Mouse (Mus musculus) MEL (cell line): ENCODE data around the gene Gck. TPM values are rescaled to one million over a fixed set of nuclear protein-coding genes. Genes with fewer than 3 reads are reported as not detected.

Source experiments
- DNase-seq: peaks from one replicate; pipeline ENCODE4 v3.0.0; 2011; ENCODE audit warnings: low read depth, low spot score
- H3K27ac ChIP-seq: 2 replicates; pipeline ENCODE4 v1.5.1; 2012; ENCODE audit warnings: low read depth, mild to moderate bottlenecking, control low read depth, low read length, moderate library complexity; ENCODE audit not compliant: control insufficient read depth
- H3K27me3 ChIP-seq, 2 experiments: fragments of 150-350 bp in 1 of 2; sonication (generic) in 1 of 2; 2 replicates each; pipeline ENCODE4 v1.6.1; 2012; ENCODE audit warnings: low read length in 2 of 2, mild to moderate bottlenecking in 2 of 2, improper control_type of control experiment in 1 of 2, moderate library complexity in 1 of 2; ENCODE audit not compliant: insufficient read depth in 2 of 2, control insufficient read depth in 1 of 2
- H3K36me3 ChIP-seq, 2 experiments: 2 replicates each; pipeline ENCODE4 v1.6.1; 2012 to 2014; ENCODE audit warnings: low read length in 2 of 2, improper control_type of control experiment in 1 of 2, inconsistent platforms in 1 of 2, mild to moderate bottlenecking in 1 of 2; ENCODE audit not compliant: insufficient read depth in 2 of 2, control insufficient read depth in 1 of 2
- H3K4me1 ChIP-seq, 2 experiments: fragments of 150-350 bp in 1 of 2; sonication (generic) in 1 of 2; 2 replicates each; pipeline ENCODE4 v1.6.1; 2012; ENCODE audit warnings: low read length in 2 of 2, improper control_type of control experiment in 1 of 2, mild to moderate bottlenecking in 1 of 2; ENCODE audit not compliant: insufficient read depth in 2 of 2, control insufficient read depth in 1 of 2
- H3K4me3 ChIP-seq, 2 experiments: fragments of 150-350 bp in 1 of 2; sonication (generic) in 1 of 2; 2 replicates each; pipeline ENCODE4 v1.5.1; 2012; ENCODE audit warnings: low read depth in 2 of 2, low read length in 2 of 2, mild to moderate bottlenecking in 2 of 2, moderate library complexity in 2 of 2, control low read depth in 1 of 2, improper control_type of control experiment in 1 of 2; ENCODE audit not compliant: control insufficient read depth in 1 of 2, insufficient read depth in 1 of 2
- H3K79me2 ChIP-seq: 2 replicates; pipeline ENCODE4 v1.6.1; 2012; ENCODE audit warnings: mild to moderate bottlenecking, low read length, moderate library complexity; ENCODE audit not compliant: control insufficient read depth, poor library complexity, insufficient read depth
- H3K9ac ChIP-seq: 2 replicates; pipeline ENCODE4 v1.6.1; 2012; ENCODE audit warnings: low read depth, mild to moderate bottlenecking, control low read depth, low read length, moderate library complexity; ENCODE audit not compliant: control insufficient read depth, poor library complexity, severe bottlenecking
- H3K9me3 ChIP-seq: fragments of 150-350 bp; sonication (generic); replicated peaks from 2 replicates; pipeline ENCODE4 v1.6.1; 2012; ENCODE audit warnings: mild to moderate bottlenecking, low read length, improper control_type of control experiment, moderate library complexity; ENCODE audit not compliant: insufficient read depth
- BHLHE40 ChIP-seq: IDR thresholded peaks from 2 replicates; pipeline ENCODE4 v1.6.1; 2012; ENCODE audit warnings: low read depth, mild to moderate bottlenecking, inconsistent platforms, low read length, improper control_type of control experiment, borderline replicate concordance
- E2F4 ChIP-seq: IDR thresholded peaks from 2 replicates; pipeline ENCODE4 v1.6.1; 2011; ENCODE audit warnings: low read depth, low read length, improper control_type of control experiment, borderline replicate concordance
- ELF1 ChIP-seq: IDR thresholded peaks from 2 replicates; pipeline ENCODE4 v1.6.1; 2014; ENCODE audit warnings: low read depth, mild to moderate bottlenecking, inconsistent platforms, low read length, improper control_type of control experiment, moderate library complexity
- GATA1 ChIP-seq: IDR thresholded peaks from 2 replicates; pipeline ENCODE4 v1.6.1; 2011; ENCODE audit warnings: low read depth, low read length, improper control_type of control experiment
- HCFC1 ChIP-seq: IDR thresholded peaks from 2 replicates; pipeline ENCODE4 v1.6.1; 2012; ENCODE audit warnings: low read depth, mild to moderate bottlenecking, inconsistent platforms, low read length, improper control_type of control experiment, moderate library complexity
- KAT2A ChIP-seq: conservative IDR thresholded peaks from 2 replicates; pipeline ENCODE4 v1.6.1; 2012; ENCODE audit warnings: low read depth, low read length, improper control_type of control experiment, inconsistent platforms
- MAFK ChIP-seq: IDR thresholded peaks from 2 replicates; pipeline ENCODE4 v1.6.1; 2011; ENCODE audit warnings: low read depth, mild to moderate bottlenecking, low read length, improper control_type of control experiment, borderline replicate concordance
- MEF2A ChIP-seq: IDR thresholded peaks from 2 replicates; pipeline ENCODE4 v1.6.1; 2014; ENCODE audit warnings: low read depth, mild to moderate bottlenecking, inconsistent platforms, low read length, improper control_type of control experiment; ENCODE audit not compliant: poor library complexity, insufficient replicate concordance, severe bottlenecking; ENCODE audit errors: extremely low read depth
- MYB ChIP-seq: IDR thresholded peaks from 2 replicates; pipeline ENCODE4 v1.6.1; 2011; ENCODE audit warnings: mild to moderate bottlenecking, low read depth, low read length, improper control_type of control experiment
- NELFE ChIP-seq: IDR thresholded peaks from 2 replicates; pipeline ENCODE4 v1.6.1; 2011; ENCODE audit warnings: low read depth, low read length, improper control_type of control experiment
- NRF1 ChIP-seq: IDR thresholded peaks from 2 replicates; pipeline ENCODE4 v1.6.1; 2014; ENCODE audit warnings: low read depth, mild to moderate bottlenecking, inconsistent platforms, low read length, improper control_type of control experiment, moderate library complexity; ENCODE audit not compliant: poor library complexity, insufficient read depth, severe bottlenecking
- POLR2A ChIP-seq, 2 experiments: IDR thresholded peaks; 2 replicates each; pipeline ENCODE4 v1.6.1; 2011 to 2012; ENCODE audit warnings: low read length in 2 of 2, mild to moderate bottlenecking in 2 of 2, control low read depth in 1 of 2, improper control_type of control experiment in 1 of 2, low read depth in 1 of 2, moderate library complexity in 1 of 2; ENCODE audit not compliant: control insufficient read depth in 1 of 2, insufficient read depth in 1 of 2, poor library complexity in 1 of 2
- POLR2AphosphoS2 ChIP-seq: IDR thresholded peaks from 2 replicates; pipeline ENCODE4 v1.6.1; 2011; ENCODE audit warnings: low read length, improper control_type of control experiment
- RCOR1 ChIP-seq: IDR thresholded peaks from 2 replicates; pipeline ENCODE4 v1.6.1; 2012; ENCODE audit warnings: low read depth, mild to moderate bottlenecking, inconsistent platforms, low read length, improper control_type of control experiment
- SMC3 ChIP-seq: IDR thresholded peaks from 2 replicates; pipeline ENCODE4 v1.6.1; 2011; ENCODE audit warnings: low read depth, low read length, improper control_type of control experiment
- TCF12 ChIP-seq: IDR thresholded peaks from 2 replicates; pipeline ENCODE4 v1.6.1; 2014; ENCODE audit warnings: low read depth, mild to moderate bottlenecking, inconsistent platforms, low read length, improper control_type of control experiment, moderate library complexity
- UBTF ChIP-seq: IDR thresholded peaks from 2 replicates; pipeline ENCODE4 v1.6.1; 2012; ENCODE audit warnings: low read depth, mild to moderate bottlenecking, inconsistent platforms, low read length, improper control_type of control experiment, moderate library complexity, borderline replicate concordance; ENCODE audit not compliant: insufficient read depth
- ZC3H11A ChIP-seq: IDR thresholded peaks from 2 replicates; pipeline ENCODE4 v1.6.1; 2012; ENCODE audit warnings: low read depth, mild to moderate bottlenecking, inconsistent platforms, low read length, improper control_type of control experiment
- ZNF384 ChIP-seq: IDR thresholded peaks from 2 replicates; pipeline ENCODE4 v1.6.1; 2012; ENCODE audit warnings: low read depth, mild to moderate bottlenecking, inconsistent platforms, low read length, improper control_type of control experiment
- polyA plus RNA-seq, 2 experiments: library from polyadenylated mRNA; stranded (reverse) in 1 of 2; unstranded in 1 of 2; fragments of >175 nt in 1 of 2; fragments of >200 nt in 1 of 2; gene quantifications; 2 replicates each; pipeline versions ENCODE4 v1.2.1 to v1.2.4; 2012; ENCODE audit warnings: low replicate concordance in 2 of 2, low read depth in 1 of 2; ENCODE audit not compliant: insufficient read length in 2 of 2, insufficient read depth in 1 of 2, missing spikeins in 1 of 2
- total RNA-seq: library from RNA; depleted of rRNA; stranded (reverse); fragments of 300-350 nt; gene quantifications from 2 replicates; pipeline ENCODE4 v1.2.3, GENCODE M21; 2012

Gck gene
- total and polyA plus RNA-seq, 3 experiments, result not detected

GRCm38 (mm10) chr11:5904357-5904756 lies 45.5 kb downstream of the Gck start:
- no peak overlapping the region for H3K9ac ChIP-seq
- no peak for DNase-seq
- H3K27me3 ChIP-seq, result peaks cover 0 to 5% of the 10 kb centered on the region in 2 experiments; a peak in 3 of 4 replicates
- H3K9me3 ChIP-seq, result no peaks in the 10 kb centered on the region
- H3K36me3 ChIP-seq, result no peaks in the 10 kb centered on the region
- TF ChIP-seq UBTF (no peak), MYB (no peak), ZNF384 (no peak), ZC3H11A (no peak), HCFC1 (no peak), MEF2A (no peak), SMC3 (no peak), BHLHE40 (no peak), TCF12 (no peak), POLR2AphosphoS2 (no peak), KAT2A (no peak), NELFE (no peak)
- H3K79me2 ChIP-seq, result no peaks in the 10 kb centered on the region
- H3K27ac ChIP-seq, result no peak overlapping the region
- H3K4me1 ChIP-seq, result 0 out of 4 replicates have a peak, but pooled peaks cover 0 to 2% of the 10 kb centered on the region in 2 experiments
- H3K4me3 ChIP-seq, result no peak overlapping the region

- peaks cover 0 to 5% of the 10 kb centered on the region in 2 experiments; a peak in 3 of 4 replicates for H3K27me3 ChIP-seq
- no peak for TF ChIP-seq NRF1
- no peak for TF ChIP-seq NELFE
- no peak for TF ChIP-seq RCOR1
- TF ChIP-seq HCFC1, result no peak
- no peak for TF ChIP-seq ZNF384
- TF ChIP-seq MAFK, result no peak
- no peak for TF ChIP-seq ELF1
- no peak for TF ChIP-seq POLR2AphosphoS2
- no peak for TF ChIP-seq POLR2A (IDR thresholded peaks at IDR 0.05; ENCODE audit: control insufficient read depth in 1 of 2, insufficient read depth in 1 of 2, low read depth in 1 of 2, low read length in 2 of 2, poor library complexity in 1 of 2)
- no peak for TF ChIP-seq E2F4
- no peak for TF ChIP-seq GATA1
- TF ChIP-seq, all 39 proteins: peak for 0
- no peaks in the 10 kb centered on the region for H3K79me2 ChIP-seq
- H3K4me3 ChIP-seq, result no peak overlapping the region
- H3K36me3 ChIP-seq, result no peaks in the 10 kb centered on the region
- H3K27ac ChIP-seq, result no peak overlapping the region
- H3K4me1 ChIP-seq, result 0 out of 4 replicates have a peak, but pooled peaks cover 0 to 2% of the 10 kb centered on the region in 2 experiments
- H3K9ac ChIP-seq, result no peak overlapping the region
- H3K9me3 ChIP-seq, result no peaks in the 10 kb centered on the region
- no peak for DNase-seq
Observed at GRCm38 (mm10) chr11:5903844-5904243, 46.0 kb downstream of the Gck start.
